Mouse (Mus musculus) limb, embryonic 15.5 days (tissue): ENCODE results near the gene Isg20l2. TPM values are rescaled to one million over a fixed set of nuclear protein-coding genes. Genes with fewer than 3 reads are reported as not detected.
"Not testable (repeated sequence)": the region's sequence is repeated elsewhere in the genome, so short reads cannot be mapped to it uniquely, and the experiment has no call there.

ENCODE experiments used
- ATAC-seq: fragments of 200-750 bp; cut with Nextera tagmentation; 2 replicates; pipeline ENCODE4 v1.8.0; 2017; ENCODE audit warnings: low read depth, moderate TSS enrichment; ENCODE audit not compliant: insufficient number of reproducible peaks, low FRiP score, low TSS enrichment
- H3K27ac ChIP-seq: fragments of 300-500 bp; sonication (generic); 2 replicates; pipeline ENCODE4 v1.5.1; 2015; ENCODE audit warnings: moderate library complexity, mild to moderate bottlenecking, inconsistent platforms
- H3K27me3 ChIP-seq: fragments of 300-500 bp; sonication (generic); 2 replicates; pipeline ENCODE4 v1.6.1; 2015; ENCODE audit warnings: inconsistent platforms
- H3K36me3 ChIP-seq: fragments of 300-500 bp; sonication (generic); 2 replicates; pipeline ENCODE4 v1.6.1; 2015; ENCODE audit warnings: inconsistent platforms
- H3K4me1 ChIP-seq: fragments of 300-500 bp; sonication (generic); 2 replicates; pipeline ENCODE4 v1.6.1; 2015; ENCODE audit warnings: inconsistent platforms
- H3K4me2 ChIP-seq: fragments of 300-500 bp; sonication (generic); 2 replicates; pipeline ENCODE4 v1.6.1; 2015; ENCODE audit warnings: mild to moderate bottlenecking, inconsistent platforms
- H3K4me3 ChIP-seq: fragments of 300-500 bp; sonication (generic); 2 replicates; pipeline ENCODE4 v1.5.1; 2015; ENCODE audit warnings: mild to moderate bottlenecking, inconsistent platforms
- H3K9ac ChIP-seq: fragments of 300-500 bp; sonication (generic); 2 replicates; pipeline ENCODE4 v1.6.1; 2015; ENCODE audit warnings: inconsistent platforms
- H3K9me3 ChIP-seq: fragments of 300-500 bp; sonication (generic); 2 replicates; pipeline ENCODE4 v1.6.1; 2016; ENCODE audit warnings: inconsistent platforms
- WGBS: fragments of 180-500 bp; shearing (Covaris S2); methylation state at CpG from one replicate; pipeline ENCODE4 v1.1.7; 2015; 5-methylcytosine and 5-hydroxymethylcytosine counted together
- polyA plus RNA-seq: library from polyadenylated mRNA; unstranded; fragments of >200 nt; fragmentation: Nextera tagmentation; extraction: Ambion mirVana; gene quantifications from 2 replicates; pipeline ENCODE4 v1.2.1, GENCODE M21; 2015

Gene Isg20l2
- polyA plus RNA-seq, 1 experiment from 2014 or later: 56.0 TPM

GRCm38 (mm10) chr3:87901036-87901624 lies 29.0 kb upstream of the Isg20l2 start:
- Histone ChIP-seq H3K4me3 (no peak overlapping the region), H3K9me3 (no peaks in the 10 kb centered on the region), H3K36me3 (no peaks in the 10 kb centered on the region), H3K9ac (no peak overlapping the region), H3K4me1 (no peaks in the 10 kb centered on the region), H3K27me3 (no peaks in the 10 kb centered on the region), H3K27ac (no peak overlapping the region), H3K4me2 (no peak overlapping the region)
- WGBS: 37% methylated on average over 1 of the region's 1 CpGs
- ATAC-seq: no peak

- not testable (repeated sequence) for H3K9me3 ChIP-seq, H3K4me2 ChIP-seq, H3K9ac ChIP-seq, H3K4me1 ChIP-seq, H3K36me3 ChIP-seq, H3K27me3 ChIP-seq, ATAC-seq, H3K4me3 ChIP-seq, H3K27ac ChIP-seq
- 73% methylated on average over 6 of the region's 6 CpGs for WGBS
Observed at GRCm38 (mm10) chr3:87901959-87902358, 28.2 kb upstream of the Isg20l2 start.

GRCm38 (mm10) chr3:87903821-87904220 lies 26.3 kb upstream of the Isg20l2 start:
- Histone ChIP-seq H3K4me3 (no peak overlapping the region), H3K36me3 (no peaks in the 10 kb centered on the region), H3K4me1 (peaks cover 15% of the 10 kb centered on the region), H3K9me3 (no peaks in the 10 kb centered on the region), H3K9ac (no peak overlapping the region), H3K27ac (no peak overlapping the region), H3K27me3 (no peaks in the 10 kb centered on the region), H3K4me2 (no peak overlapping the region)
- 42% methylated on average over 5 of the region's 5 CpGs for WGBS
- no peak for ATAC-seq

- peak within 1 kb of the TSS; percentile 63 for H3K4me2 ChIP-seq
- peak within 1 kb of the TSS; percentile 80 for H3K4me3 ChIP-seq
- peak within 1 kb of the TSS; percentile 83 for H3K9ac ChIP-seq
- peak; percentile 91 for ATAC-seq
- H3K36me3 ChIP-seq: no peaks in the 10 kb centered on the region
- peak within 1 kb of the TSS; percentile 97 for H3K27ac ChIP-seq
- no peaks in the 10 kb centered on the region for H3K27me3 ChIP-seq
- H3K9me3 ChIP-seq: no peaks in the 10 kb centered on the region
- H3K4me1 ChIP-seq: peaks cover 36% of the 10 kb centered on the region
- WGBS: under 1% methylated on average over 54 of the region's 57 CpGs
Observed at GRCm38 (mm10) chr3:87905880-87906485, 24.1 kb upstream of the Isg20l2 start, which contains the start of gene Hdgf. Gene Hdgf (plus strand): TSS chr3:87906321.

- WGBS: 0% methylated on average over 40 of the region's 47 CpGs
- H3K9ac ChIP-seq: peak overlapping the region; percentile 83
- peak overlapping the region; percentile 80 for H3K4me3 ChIP-seq
- H3K27ac ChIP-seq: peak overlapping the region; percentile 97
- no peaks in the 10 kb centered on the region for H3K9me3 ChIP-seq
- peaks cover 40% of the 10 kb centered on the region for H3K4me1 ChIP-seq
- H3K4me2 ChIP-seq: peak overlapping the region; percentile 63
- no peaks in the 10 kb centered on the region for H3K27me3 ChIP-seq
- peak; percentile 2; the same call in 1 of the 2 replicates for ATAC-seq
- no peaks in the 10 kb centered on the region for H3K36me3 ChIP-seq
Observed at GRCm38 (mm10) chr3:87906601-87906980, 23.5 kb upstream of the Isg20l2 start.

GRCm38 (mm10) chr3:87906981-87907857 lies 22.9 kb upstream of the Isg20l2 start:
- Histone ChIP-seq H3K36me3 (no peaks in the 10 kb centered on the region), H3K27ac (peak overlapping the region; percentile 97), H3K4me2 (peak overlapping the region; percentile 63), H3K4me3 (peak overlapping the region; percentile 80), H3K9me3 (no peaks in the 10 kb centered on the region), H3K9ac (peak overlapping the region; percentile 83), H3K4me1 (peaks cover 40% of the 10 kb centered on the region), H3K27me3 (no peaks in the 10 kb centered on the region)
- no peak for ATAC-seq
- under 1% methylated on average over 27 of the region's 27 CpGs for WGBS

- H3K4me1 ChIP-seq: peaks cover 40% of the 10 kb centered on the region
- peak overlapping the region; percentile 83 for H3K9ac ChIP-seq
- ATAC-seq: no peak
- H3K27me3 ChIP-seq: no peaks in the 10 kb centered on the region
- 0% methylated on average over 1 of the region's 1 CpGs for WGBS
- peak overlapping the region; percentile 97 for H3K27ac ChIP-seq
- peak overlapping the region; percentile 80 for H3K4me3 ChIP-seq
- peak overlapping the region; percentile 63 for H3K4me2 ChIP-seq
- H3K9me3 ChIP-seq: no peaks in the 10 kb centered on the region
- 0 out of 2 replicates have a peak, but pooled peaks cover under 1% of the 10 kb centered on the region for H3K36me3 ChIP-seq
Observed at GRCm38 (mm10) chr3:87907906-87908305, 22.2 kb upstream of the Isg20l2 start.

GRCm38 (mm10) chr3:87909381-87909780 lies 20.7 kb upstream of the Isg20l2 start:
- H3K4me1 ChIP-seq: peaks cover 40% of the 10 kb centered on the region
- no peaks in the 10 kb centered on the region for H3K9me3 ChIP-seq
- no peaks in the 10 kb centered on the region for H3K27me3 ChIP-seq
- no peak for ATAC-seq
- no peak overlapping the region for H3K9ac ChIP-seq
- H3K36me3 ChIP-seq: peaks cover 16% of the 10 kb centered on the region
- 94% methylated on average over 2 of the region's 2 CpGs for WGBS
- H3K4me2 ChIP-seq: peak overlapping the region; percentile 46
- H3K27ac ChIP-seq: peak overlapping the region; percentile 97
- no peak overlapping the region for H3K4me3 ChIP-seq

- Histone ChIP-seq H3K4me3 (peak overlapping the region; percentile 31), H3K36me3 (peaks cover 21% of the 10 kb centered on the region), H3K27me3 (no peaks in the 10 kb centered on the region), H3K9me3 (no peaks in the 10 kb centered on the region), H3K4me2 (peak overlapping the region; percentile 46), H3K27ac (peak overlapping the region; percentile 97), H3K9ac (no peak overlapping the region), H3K4me1 (peaks cover 40% of the 10 kb centered on the region)
- ATAC-seq: no peak
- 9% methylated on average over 4 of the region's 4 CpGs for WGBS
Observed at GRCm38 (mm10) chr3:87909874-87910273, 20.2 kb upstream of the Isg20l2 start.

GRCm38 (mm10) chr3:87910573-87911141 lies 19.5 kb upstream of the Isg20l2 start:
- H3K27me3 ChIP-seq: no peaks in the 10 kb centered on the region
- peak overlapping the region; percentile 97 for H3K27ac ChIP-seq
- H3K4me1 ChIP-seq: peaks cover 40% of the 10 kb centered on the region
- peak overlapping the region; percentile 31 for H3K4me3 ChIP-seq
- peak; percentile 16; the same call in 1 of the 2 replicates for ATAC-seq
- no peak overlapping the region for H3K9ac ChIP-seq
- H3K36me3 ChIP-seq: peaks cover 28% of the 10 kb centered on the region
- H3K9me3 ChIP-seq: no peaks in the 10 kb centered on the region
- WGBS: 7% methylated on average over 12 of the region's 12 CpGs
- peak overlapping the region; percentile 46 for H3K4me2 ChIP-seq

GRCm38 (mm10) chr3:87913491-87913890 lies 16.6 kb upstream of the Isg20l2 start:
- H3K9me3 ChIP-seq: no peaks in the 10 kb centered on the region
- H3K27me3 ChIP-seq: no peaks in the 10 kb centered on the region
- H3K36me3 ChIP-seq: peaks cover 48% of the 10 kb centered on the region
- H3K4me1 ChIP-seq: peaks cover 29% of the 10 kb centered on the region
- WGBS: 73% methylated on average over 7 of the region's 7 CpGs
- no peak for ATAC-seq
- no peak overlapping the region for H3K4me3 ChIP-seq
- no peak overlapping the region for H3K9ac ChIP-seq
- H3K4me2 ChIP-seq: no peak overlapping the region
- H3K27ac ChIP-seq: no peak overlapping the region
